Mouse (Mus musculus) lung, postnatal 0 days (tissue): ENCODE results near the gene Pcgf3. TPM values are rescaled to one million over a fixed set of nuclear protein-coding genes. Genes with fewer than 3 reads are reported as not detected.

Experiments used
- ATAC-seq: fragments of 200-750 bp; cut with Nextera tagmentation; 2 replicates; pipeline ENCODE4 v1.8.0; 2017; ENCODE audit warnings: moderate library complexity
- DNase-seq: peaks from one replicate; pipeline ENCODE4 v3.0.0-alpha.2; 2016; ENCODE audit warnings: low spot score
- H3K27ac ChIP-seq: fragments of 300-500 bp; sonication (generic); 2 replicates; pipeline ENCODE4 v1.5.1; 2014; ENCODE audit warnings: antibody characterized with exemption, mild to moderate bottlenecking, low read length, mixed read lengths
- H3K27me3 ChIP-seq: fragments of 300-500 bp; sonication (generic); replicated peaks from 2 replicates; pipeline ENCODE4 v1.6.1; 2014; ENCODE audit warnings: low read length, mixed read lengths; ENCODE audit not compliant: insufficient read depth
- H3K36me3 ChIP-seq: fragments of 300-500 bp; sonication (generic); 2 replicates; pipeline ENCODE4 v1.6.1; 2014; ENCODE audit warnings: low read length, mixed read lengths; ENCODE audit not compliant: insufficient read depth
- H3K4me1 ChIP-seq: fragments of 300-500 bp; sonication (generic); 2 replicates; pipeline ENCODE4 v1.6.1; 2014; ENCODE audit warnings: antibody characterized with exemption, low read depth, low read length, mixed read lengths; ENCODE audit not compliant: insufficient read depth
- H3K4me2 ChIP-seq: fragments of 300-500 bp; sonication (generic); replicated peaks from 2 replicates; pipeline ENCODE4 v1.6.1; 2014; ENCODE audit warnings: low read depth, mild to moderate bottlenecking, low read length, moderate library complexity, mixed read lengths
- H3K4me3 ChIP-seq: fragments of 300-500 bp; sonication (generic); 2 replicates; pipeline ENCODE4 v1.5.1; 2014; ENCODE audit warnings: low read depth, low read length
- H3K9ac ChIP-seq: fragments of 300-500 bp; sonication (generic); replicated peaks from 2 replicates; pipeline ENCODE4 v1.6.1; 2014; ENCODE audit warnings: low read depth, mild to moderate bottlenecking
- H3K9me3 ChIP-seq: fragments of 300-500 bp; sonication (generic); 2 replicates; pipeline ENCODE4 v1.6.1; 2016; ENCODE audit warnings: low read length, mixed read lengths
- CTCF ChIP-seq: IDR thresholded peaks from 2 replicates; pipeline ENCODE4 v1.5.1; 2016; ENCODE audit warnings: antibody characterized with exemption, mild to moderate bottlenecking
- EP300 ChIP-seq: IDR thresholded peaks from 2 replicates; pipeline ENCODE4 v1.6.1; 2016; ENCODE audit warnings: antibody characterized with exemption, mild to moderate bottlenecking, control low read depth
- WGBS: fragments of 180-500 bp; shearing (Covaris S2); extraction: QIAGEN DNeasy Blood & Tissue Kit; methylation state at CpG from one replicate; pipeline ENCODE4 v1.1.7; 2014; 5-methylcytosine and 5-hydroxymethylcytosine counted together
- polyA plus RNA-seq: library from polyadenylated mRNA; unstranded; fragments of >200 nt; fragmentation: Nextera tagmentation; extraction: Ambion mirVana; gene quantifications from 2 replicates; pipeline ENCODE4 v1.2.1, GENCODE M21; 2015

The Pcgf3 gene
- polyA plus RNA-seq, result 10.3 and 10.7 TPM in 2 replicates

- peak; percentile 98 for ATAC-seq
- Histone ChIP-seq H3K27me3 (no peaks in the 10 kb centered on the region), H3K4me1 (peaks cover 23% of the 10 kb centered on the region), H3K27ac (peak within 1 kb of the TSS; percentile 85), H3K4me3 (peak within 1 kb of the TSS; percentile 96), H3K9ac (peak within 1 kb of the TSS; percentile 96), H3K36me3 (no peaks in the 10 kb centered on the region), H3K4me2 (peak within 1 kb of the TSS; percentile 89), H3K9me3 (no peaks in the 10 kb centered on the region)
- TF ChIP-seq EP300, result no peak
- no peak for TF ChIP-seq CTCF
- under 1% methylated on average over 46 of the region's 62 CpGs for WGBS
- DNase-seq, result peak; percentile 99
These were observed at the start of gene Pcgf3 for GRCm38 (mm10) chr5:108461082-108462065. Pcgf3 (plus strand) TSS chr5:108461232.

- no peak overlapping the region for H3K9ac ChIP-seq
- H3K36me3 ChIP-seq, result no peaks in the 10 kb centered on the region
- 45% methylated on average over 2 of the region's 2 CpGs for WGBS
- H3K9me3 ChIP-seq, result no peaks in the 10 kb centered on the region
- H3K4me3 ChIP-seq, result no peak overlapping the region
- H3K4me2 ChIP-seq, result no peak overlapping the region
- ATAC-seq, result no peak
- no peaks in the 10 kb centered on the region for H3K27me3 ChIP-seq
- no peak for DNase-seq
- TF ChIP-seq CTCF, result no peak
- no peaks in the 10 kb centered on the region for H3K4me1 ChIP-seq
- no peak overlapping the region for H3K27ac ChIP-seq
These were observed 46.3 kb upstream of the Pcgf3 start for GRCm38 (mm10) chr5:108414711-108415110.

GRCm38 (mm10) chr5:108422741-108423140 is 38.3 kb upstream of the Pcgf3 start:
- Histone ChIP-seq H3K9me3 (no peaks in the 10 kb centered on the region), H3K4me1 (no peaks in the 10 kb centered on the region), H3K27me3 (no peaks in the 10 kb centered on the region), H3K9ac (no peak overlapping the region), H3K36me3 (no peaks in the 10 kb centered on the region), H3K4me2 (no peak overlapping the region), H3K27ac (no peak overlapping the region), H3K4me3 (no peak overlapping the region)
- 78% methylated on average over 3 of the region's 3 CpGs for WGBS
- TF ChIP-seq EP300, result no peak
- TF ChIP-seq CTCF, result no peak
- ATAC-seq (no peak), DNase-seq (no peak)

- TF ChIP-seq EP300 (no peak), CTCF (no peak)
- no peak overlapping the region for H3K4me2 ChIP-seq
- ATAC-seq (no peak), DNase-seq (no peak)
- no peaks in the 10 kb centered on the region for H3K27me3 ChIP-seq
- 92% methylated on average over 2 of the region's 2 CpGs for WGBS
- no peak overlapping the region for H3K4me3 ChIP-seq
- no peaks in the 10 kb centered on the region for H3K4me1 ChIP-seq
- H3K9me3 ChIP-seq, result no peaks in the 10 kb centered on the region
- H3K27ac ChIP-seq, result no peak overlapping the region
- H3K9ac ChIP-seq, result no peak overlapping the region
- H3K36me3 ChIP-seq, result no peaks in the 10 kb centered on the region
These were observed 37.6 kb upstream of the Pcgf3 start for GRCm38 (mm10) chr5:108423427-108423826.

GRCm38 (mm10) chr5:108427186-108427585 is 33.8 kb upstream of the Pcgf3 start:
- peak; percentile 94 for TF ChIP-seq CTCF
- TF ChIP-seq EP300, result no peak

GRCm38 (mm10) chr5:108431196-108431595 is 29.8 kb upstream of the Pcgf3 start:
- no peak for ATAC-seq
- Histone ChIP-seq H3K9me3 (no peaks in the 10 kb centered on the region), H3K27ac (no peak overlapping the region), H3K27me3 (no peaks in the 10 kb centered on the region), H3K9ac (no peak overlapping the region), H3K4me1 (peaks cover 5% of the 10 kb centered on the region; the same call in 1 of the 2 replicates), H3K4me3 (no peak overlapping the region), H3K36me3 (no peaks in the 10 kb centered on the region), H3K4me2 (no peak overlapping the region)
- no peak for TF ChIP-seq CTCF
- DNase-seq, result no peak
- WGBS, result 72% methylated on average over 6 of the region's 6 CpGs

More at GRCm38 (mm10) chr5:108427186-108427585, 33.8 kb upstream of the Pcgf3 start:
- Histone ChIP-seq H3K27me3 (no peaks in the 10 kb centered on the region), H3K9ac (no peak overlapping the region), H3K27ac (no peak overlapping the region), H3K4me2 (no peak overlapping the region), H3K4me3 (no peak overlapping the region), H3K4me1 (no peaks in the 10 kb centered on the region), H3K9me3 (no peaks in the 10 kb centered on the region), H3K36me3 (no peaks in the 10 kb centered on the region)
- 43% methylated on average over 1 of the region's 1 CpGs for WGBS
- DNase-seq (peak; percentile 62), ATAC-seq (no peak)
